Mouse (Mus musculus): ENCODE results near the gene Lrmda. TPM values are rescaled to one million over a fixed set of nuclear protein-coding genes. Genes with fewer than 3 reads are reported as not detected.

Lrmda gene
- polyA plus RNA-seq, 1 experiment from 2014 or later, result 0.33 TPM

GRCm38 (mm10) chr14:22952981-22953380 is 933.5 kb downstream of the Lrmda start:
- Histone ChIP-seq H3K4me3 (no peak overlapping the region), H3K36me3 (no peaks in the 10 kb centered on the region), H3K9ac (no peak overlapping the region), H3K4me1 (0 out of 2 replicates have a peak, but pooled peaks cover 5% of the 10 kb centered on the region), H3K9me3 (no peaks in the 10 kb centered on the region), H3K27me3 (replicated peaks) (no peaks in the 10 kb centered on the region), H3K27ac (no peak overlapping the region), H3K4me2 (replicated peaks) (no peak overlapping the region)
- ATAC-seq (ENCODE audit: low FRiP score, low read depth), result no peak
- 86% methylated on average over 1 of the region's 1 CpGs for WGBS

GRCm38 (mm10) chr14:22960166-22960565 is 940.7 kb downstream of the Lrmda start:
- Histone ChIP-seq H3K36me3 (no peaks in the 10 kb centered on the region), H3K27me3 (replicated peaks) (no peaks in the 10 kb centered on the region), H3K4me1 (no peaks in the 10 kb centered on the region), H3K27ac (no peak overlapping the region), H3K9me3 (no peaks in the 10 kb centered on the region), H3K4me2 (replicated peaks) (no peak overlapping the region), H3K9ac (no peak overlapping the region), H3K4me3 (no peak overlapping the region)
- WGBS, result 90% methylated on average over 1 of the region's 1 CpGs
- ATAC-seq (ENCODE audit: low FRiP score, low read depth), result no peak

- Histone ChIP-seq H3K4me3 (no peak overlapping the region), H3K4me1 (no peaks in the 10 kb centered on the region), H3K27me3 (replicated peaks) (no peaks in the 10 kb centered on the region), H3K27ac (no peak overlapping the region), H3K4me2 (replicated peaks) (no peak overlapping the region), H3K9ac (no peak overlapping the region), H3K36me3 (no peaks in the 10 kb centered on the region), H3K9me3 (peaks cover 4% of the 10 kb centered on the region; the same call in 1 of the 2 replicates)
- no peak for ATAC-seq (ENCODE audit: low FRiP score, low read depth)
- WGBS, result 60% methylated on average over 9 of the region's 9 CpGs
Measured at GRCm38 (mm10) chr14:22964796-22965660, 945.5 kb downstream of the Lrmda start.

- no peaks in the 10 kb centered on the region for H3K27me3 ChIP-seq (replicated peaks)
- H3K27ac ChIP-seq, result no peak overlapping the region
- H3K4me1 ChIP-seq, result no peaks in the 10 kb centered on the region
- ATAC-seq (ENCODE audit: low FRiP score, low read depth), result no peak
- no peaks in the 10 kb centered on the region for H3K36me3 ChIP-seq
- no peak overlapping the region for H3K9ac ChIP-seq
- H3K9me3 ChIP-seq, result peaks cover 4% of the 10 kb centered on the region; the same call in 1 of the 2 replicates
- H3K4me2 ChIP-seq (replicated peaks), result no peak overlapping the region
- WGBS, result 62% methylated on average over 5 of the region's 5 CpGs
- H3K4me3 ChIP-seq, result no peak overlapping the region
Measured at GRCm38 (mm10) chr14:22968705-22969104, 949.2 kb downstream of the Lrmda start.

GRCm38 (mm10) chr14:22986736-22987135 is 967.2 kb downstream of the Lrmda start:
- ATAC-seq (ENCODE audit: low FRiP score, low read depth), result no peak
- Histone ChIP-seq H3K4me2 (replicated peaks) (no peak overlapping the region), H3K27me3 (replicated peaks) (no peaks in the 10 kb centered on the region), H3K9me3 (no peaks in the 10 kb centered on the region), H3K4me3 (no peak overlapping the region), H3K9ac (no peak overlapping the region), H3K27ac (no peak overlapping the region), H3K4me1 (no peaks in the 10 kb centered on the region), H3K36me3 (no peaks in the 10 kb centered on the region)
- 80% methylated on average over 2 of the region's 2 CpGs for WGBS

GRCm38 (mm10) chr14:22988090-22988669 is 968.7 kb downstream of the Lrmda start:
- Histone ChIP-seq H3K4me3 (no peak overlapping the region), H3K27ac (no peak overlapping the region), H3K9ac (no peak overlapping the region), H3K27me3 (replicated peaks) (no peaks in the 10 kb centered on the region), H3K36me3 (no peaks in the 10 kb centered on the region), H3K9me3 (no peaks in the 10 kb centered on the region), H3K4me2 (replicated peaks) (no peak overlapping the region), H3K4me1 (no peaks in the 10 kb centered on the region)
- no peak for ATAC-seq (ENCODE audit: low FRiP score, low read depth)
- 92% methylated on average over 3 of the region's 3 CpGs for WGBS

- no peak for ATAC-seq (ENCODE audit: low FRiP score, low read depth)
- Histone ChIP-seq H3K4me2 (replicated peaks) (no peak overlapping the region), H3K9me3 (no peaks in the 10 kb centered on the region), H3K4me1 (no peaks in the 10 kb centered on the region), H3K27me3 (replicated peaks) (no peaks in the 10 kb centered on the region), H3K27ac (no peak overlapping the region), H3K4me3 (no peak overlapping the region), H3K9ac (no peak overlapping the region), H3K36me3 (no peaks in the 10 kb centered on the region)
- WGBS, result 82% methylated on average over 8 of the region's 8 CpGs
Measured at GRCm38 (mm10) chr14:22995184-22995935, 975.8 kb downstream of the Lrmda start.

- H3K4me3 ChIP-seq, result no peak overlapping the region
- no peak overlapping the region for H3K4me2 ChIP-seq (replicated peaks)
- no peak overlapping the region for H3K9ac ChIP-seq
- H3K27me3 ChIP-seq (replicated peaks), result no peaks in the 10 kb centered on the region
- no peaks in the 10 kb centered on the region for H3K36me3 ChIP-seq
- no peak for ATAC-seq (ENCODE audit: low FRiP score, low read depth)
- no peaks in the 10 kb centered on the region for H3K9me3 ChIP-seq
- 94% methylated on average over 3 of the region's 3 CpGs for WGBS
- H3K27ac ChIP-seq, result no peak overlapping the region
- no peaks in the 10 kb centered on the region for H3K4me1 ChIP-seq
Measured at GRCm38 (mm10) chr14:22998906-22999305, 979.4 kb downstream of the Lrmda start.

GRCm38 (mm10) chr14:23011989-23012388 is 992.5 kb downstream of the Lrmda start:
- Histone ChIP-seq H3K4me1 (peaks cover 27% of the 10 kb centered on the region), H3K36me3 (no peaks in the 10 kb centered on the region)

GRCm38 (mm10) chr14:23014747-23015286 is 995.3 kb downstream of the Lrmda start:
- Histone ChIP-seq H3K9me3 (no peaks in the 10 kb centered on the region), H3K4me3 (no peak overlapping the region), H3K4me2 (replicated peaks) (peak overlapping the region; percentile 26), H3K4me1 (peaks cover 27% of the 10 kb centered on the region), H3K9ac (peak overlapping the region; percentile 13; the same call in 1 of the 2 replicates), H3K36me3 (no peaks in the 10 kb centered on the region), H3K27me3 (replicated peaks) (no peaks in the 10 kb centered on the region), H3K27ac (peak overlapping the region; percentile 75; the same call in 1 of the 2 replicates)
- 12% methylated on average over 2 of the region's 2 CpGs for WGBS
- peak; percentile 74 for ATAC-seq (ENCODE audit: low FRiP score, low read depth)

More at GRCm38 (mm10) chr14:23011989-23012388, 992.5 kb downstream of the Lrmda start:
- no peak for ATAC-seq (ENCODE audit: low FRiP score, low read depth)
- 88% methylated on average over 1 of the region's 1 CpGs for WGBS
- no peaks in the 10 kb centered on the region for H3K27me3 ChIP-seq (replicated peaks)
- H3K4me3 ChIP-seq, result no peak overlapping the region
- H3K27ac ChIP-seq, result no peak overlapping the region
- no peak overlapping the region for H3K9ac ChIP-seq
- H3K9me3 ChIP-seq, result no peaks in the 10 kb centered on the region
- H3K4me2 ChIP-seq (replicated peaks), result no peak overlapping the region

GRCm38 (mm10) chr14:23015321-23016067 is 996.0 kb downstream of the Lrmda start:
- Histone ChIP-seq H3K4me1 (peaks cover 27% of the 10 kb centered on the region), H3K27me3 (replicated peaks) (no peaks in the 10 kb centered on the region), H3K36me3 (no peaks in the 10 kb centered on the region), H3K9ac (0 out of 2 replicates have a peak overlapping the region, but pooled peaks have one; percentile 13), H3K4me2 (replicated peaks) (peak overlapping the region; percentile 26), H3K27ac (peak overlapping the region; percentile 75; the same call in 1 of the 2 replicates), H3K4me3 (no peak overlapping the region), H3K9me3 (no peaks in the 10 kb centered on the region)
- ATAC-seq (ENCODE audit: low FRiP score, low read depth), result peak; percentile 88
- 11% methylated on average over 16 of the region's 16 CpGs for WGBS
